Mouse (Mus musculus) cerebellum, adult 11-12 months (tissue): ENCODE results near the gene Med17.
"Not testable (repeated sequence)": the region's sequence is repeated elsewhere in the genome, so short reads cannot be mapped to it uniquely, and the experiment has no call there.

Experiments
- DNase-seq: peaks from one replicate; pipeline ENCODE4 v3.0.0; 2022

The Med17 gene

GRCm38 (mm10) chr9:15279649-15280490, at the start of gene Med17:
TSS of gene Med17 (minus strand) at chr9:15279931.
- peak; percentile 92 for DNase-seq

GRCm38 (mm10) chr9:15318170-15318742, 38.5 kb upstream of the Med17 start:
- DNase-seq: no peak

- DNase-seq: no peak
Observed at GRCm38 (mm10) chr9:15317223-15318169, 37.8 kb upstream of the Med17 start.

GRCm38 (mm10) chr9:15316296-15316695, 36.6 kb upstream of the Med17 start:
- DNase-seq: not testable (repeated sequence)

GRCm38 (mm10) chr9:15314619-15315018, 34.9 kb upstream of the Med17 start:
- DNase-seq: no peak

GRCm38 (mm10) chr9:15313633-15314032, 33.9 kb upstream of the Med17 start:
- DNase-seq: no peak

- DNase-seq: no peak
Observed at GRCm38 (mm10) chr9:15312054-15312735, 32.5 kb upstream of the Med17 start.

- no peak for DNase-seq
Observed at GRCm38 (mm10) chr9:15310179-15310578, 30.4 kb upstream of the Med17 start.

- DNase-seq: no peak
Observed at GRCm38 (mm10) chr9:15309425-15309824, 29.7 kb upstream of the Med17 start.

GRCm38 (mm10) chr9:15308254-15308653, 28.5 kb upstream of the Med17 start:
- no peak for DNase-seq

- DNase-seq: no peak
Observed at GRCm38 (mm10) chr9:15307257-15307656, 27.5 kb upstream of the Med17 start.

- no peak for DNase-seq
Observed at GRCm38 (mm10) chr9:15306398-15307119, 26.8 kb upstream of the Med17 start, which contains the start of gene 4931406C07Rik. TSS of gene 4931406C07Rik (minus strand) at chr9:15306448.

- peak; percentile 95 for DNase-seq
Observed at GRCm38 (mm10) chr9:15305503-15306397, 26.0 kb upstream of the Med17 start, which contains the start of gene Taf1d. TSS of gene Taf1d (plus strand) at chr9:15306214.

- DNase-seq: no peak
Observed at GRCm38 (mm10) chr9:15302881-15303280, 23.1 kb upstream of the Med17 start.

GRCm38 (mm10) chr9:15302006-15302405, 22.3 kb upstream of the Med17 start:
- not testable (repeated sequence) for DNase-seq

- DNase-seq: no peak
Observed at GRCm38 (mm10) chr9:15301399-15301798, 21.7 kb upstream of the Med17 start.

- DNase-seq: no peak
Observed at GRCm38 (mm10) chr9:15300056-15300455, 20.3 kb upstream of the Med17 start.

GRCm38 (mm10) chr9:15298451-15298850, 18.7 kb upstream of the Med17 start:
- no peak for DNase-seq

GRCm38 (mm10) chr9:15297112-15297511, 17.4 kb upstream of the Med17 start:
- DNase-seq: no peak

- DNase-seq: no peak
Observed at GRCm38 (mm10) chr9:15289251-15289650, 9.5 kb upstream of the Med17 start.

- DNase-seq: no peak
Observed at GRCm38 (mm10) chr9:15288402-15288801, 8.7 kb upstream of the Med17 start.
